Mouse (Mus musculus): ENCODE measurements around the gene Tpo. TPM values are rescaled to one million over a fixed set of nuclear protein-coding genes. Genes with fewer than 3 reads are reported as not detected.

Tpo gene
- total RNA-seq (2021), result not detected

DNA sequence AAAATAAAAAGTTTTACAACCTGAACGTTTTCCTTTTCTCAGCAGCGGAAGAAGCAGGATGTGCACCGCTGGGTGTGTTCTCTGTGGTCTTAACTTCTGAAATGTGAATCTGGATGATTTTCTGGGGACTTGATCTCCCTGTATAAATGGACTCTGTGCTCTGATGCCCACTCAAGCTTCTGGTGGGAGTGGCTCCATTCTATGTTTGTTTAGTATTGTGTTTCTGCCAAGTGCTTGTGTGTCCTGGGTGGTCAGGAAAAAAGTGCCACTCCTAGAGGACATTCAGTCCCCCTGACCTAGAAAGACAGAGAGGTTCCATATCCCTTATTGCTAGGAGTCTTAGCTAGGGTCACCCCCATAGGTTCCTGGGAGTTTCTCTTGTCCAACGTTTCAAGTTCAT is at the start of gene Tpo:
Gene Tpo (minus strand): TSS at position 101 of the 400 bp plus-strand sequence.
- DNase-seq, result no peak

DNA sequence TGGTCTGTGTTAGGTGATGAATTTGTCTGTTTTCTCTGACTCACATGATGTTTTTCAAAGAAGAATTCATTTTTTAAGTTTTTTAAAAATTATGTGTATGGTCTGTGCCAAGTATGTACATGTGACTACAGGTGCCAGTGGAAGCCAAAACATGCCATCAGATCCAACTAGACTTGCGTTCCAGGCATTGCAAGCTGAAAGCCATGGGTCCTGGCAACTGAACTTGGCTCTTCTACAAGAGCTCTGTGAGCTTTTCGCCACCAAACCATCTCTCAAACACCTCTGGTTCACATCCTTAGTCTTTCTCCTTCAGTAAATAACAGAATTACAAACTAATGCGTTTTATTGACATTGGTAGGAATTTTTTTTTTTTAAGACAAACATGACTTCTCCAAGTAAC is 49.3 kb upstream of the Tpo start:
- no peak for DNase-seq

DNA sequence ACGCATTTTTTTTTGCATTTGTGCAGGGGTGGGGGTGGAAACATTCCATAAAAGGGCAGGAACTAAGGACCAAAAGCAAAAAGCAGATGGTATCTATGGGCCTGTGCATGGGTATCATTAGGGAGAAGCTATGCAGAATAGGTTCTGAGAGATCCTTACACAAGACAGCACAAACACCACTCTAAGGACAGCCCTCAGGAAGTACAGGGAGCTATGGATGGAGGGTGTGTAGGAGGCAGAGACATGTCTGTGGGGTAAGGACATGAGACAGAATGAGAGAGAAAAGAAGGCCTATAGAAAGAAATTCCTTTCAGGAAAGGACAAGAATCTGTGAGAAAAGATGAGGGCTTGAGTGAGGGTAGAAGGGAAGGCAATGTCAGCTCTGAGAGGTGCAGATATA is 47.2 kb upstream of the Tpo start:
- DNase-seq, result no peak

DNA sequence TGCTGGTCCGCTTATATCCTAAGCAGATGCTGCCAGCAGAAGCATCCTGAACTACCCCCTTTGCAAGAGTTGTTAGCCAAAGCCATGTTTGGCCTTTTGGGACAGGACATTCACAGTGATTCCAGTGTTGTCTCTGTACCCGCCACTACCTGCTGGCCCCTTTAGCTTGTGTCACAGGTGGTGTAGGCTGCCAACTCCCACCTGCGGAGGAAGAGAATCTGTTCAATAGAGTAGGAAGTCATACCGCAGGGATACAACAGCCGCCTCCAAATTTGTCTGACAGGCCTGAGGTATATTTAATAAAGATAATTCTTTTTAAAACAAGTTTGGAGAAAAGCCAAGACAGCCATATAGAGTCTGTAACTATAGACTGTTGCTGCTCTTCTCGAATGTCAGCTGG is 45.5 kb upstream of the Tpo start:
- no peak for DNase-seq

DNA sequence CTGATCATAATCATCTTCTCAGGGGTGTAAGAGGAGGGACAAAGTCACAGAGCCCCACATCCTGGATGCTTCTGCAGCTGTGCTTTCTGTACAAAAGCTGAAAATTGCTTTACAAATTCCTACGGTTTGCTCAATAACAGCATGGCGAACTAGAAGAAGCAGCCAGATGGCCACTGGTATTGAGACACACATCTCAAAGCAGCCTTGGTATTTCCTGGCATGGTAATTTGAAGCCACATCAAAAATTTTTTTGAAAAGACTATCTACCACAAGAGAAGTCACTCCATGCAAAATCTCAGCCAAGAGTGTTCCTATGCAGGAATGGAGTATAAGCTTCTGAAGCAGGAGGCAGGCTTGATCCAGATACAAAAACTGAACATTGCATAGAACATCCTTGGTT is 45.1 kb upstream of the Tpo start:
- no peak for DNase-seq

DNA sequence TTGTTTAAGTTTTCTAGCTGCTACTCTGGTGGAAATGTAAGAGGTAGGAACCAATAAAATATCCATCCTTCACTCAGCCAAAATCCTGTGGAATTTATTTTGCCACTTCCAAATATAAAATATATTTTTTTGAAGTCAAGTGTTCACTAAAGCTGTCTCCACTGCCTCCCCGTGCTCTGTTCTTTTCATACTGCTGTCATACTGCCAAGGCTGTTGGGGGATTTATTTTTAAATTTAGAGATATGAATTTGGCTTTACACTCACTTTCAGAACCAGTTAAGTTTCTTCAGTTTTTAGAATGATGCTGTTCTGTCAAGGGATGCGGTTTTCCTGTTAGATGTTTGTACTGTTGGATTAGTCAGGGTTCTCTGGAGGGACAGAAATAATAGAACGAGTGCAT is 36.1 kb upstream of the Tpo start:
- peak; percentile 25 for DNase-seq

DNA sequence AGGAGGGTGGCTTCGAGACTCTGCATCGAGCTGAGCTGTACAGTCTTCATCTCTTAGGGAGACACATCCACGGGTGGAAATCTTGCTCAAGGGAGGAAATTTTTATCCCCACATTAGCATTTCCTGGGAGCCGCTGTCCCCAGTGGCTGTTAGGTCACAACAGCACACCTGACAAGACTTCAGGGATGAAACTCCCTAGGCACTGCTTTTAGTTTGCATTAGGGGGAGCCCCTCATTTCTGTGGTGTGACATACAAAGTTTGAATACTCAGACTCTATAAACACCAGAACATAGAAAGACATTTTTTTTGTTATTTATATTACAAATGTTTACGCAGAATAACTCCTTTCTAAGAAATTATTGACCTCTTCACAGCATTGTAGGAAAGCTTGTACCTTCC is 32.1 kb upstream of the Tpo start:
- DNase-seq, result no peak

DNA sequence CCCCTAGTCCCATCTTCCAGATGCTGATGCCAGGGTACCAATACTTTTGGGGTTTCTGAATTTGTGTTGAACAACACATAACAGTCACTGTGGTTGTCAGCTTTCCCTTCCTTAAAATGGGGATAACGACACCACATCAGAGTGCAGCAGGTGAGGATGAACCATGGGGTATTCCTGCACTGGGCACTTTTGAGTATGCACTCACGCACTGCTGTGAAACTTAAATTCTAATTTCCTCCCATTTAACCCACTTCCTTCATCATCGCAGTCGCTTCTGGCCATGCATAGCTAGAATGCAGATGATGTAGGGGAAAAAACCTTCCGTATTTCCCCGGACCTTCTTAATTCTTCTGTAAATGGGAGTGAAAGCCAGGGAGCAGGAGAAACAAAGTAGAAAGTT is 31.6 kb upstream of the Tpo start:
- no peak for DNase-seq

DNA sequence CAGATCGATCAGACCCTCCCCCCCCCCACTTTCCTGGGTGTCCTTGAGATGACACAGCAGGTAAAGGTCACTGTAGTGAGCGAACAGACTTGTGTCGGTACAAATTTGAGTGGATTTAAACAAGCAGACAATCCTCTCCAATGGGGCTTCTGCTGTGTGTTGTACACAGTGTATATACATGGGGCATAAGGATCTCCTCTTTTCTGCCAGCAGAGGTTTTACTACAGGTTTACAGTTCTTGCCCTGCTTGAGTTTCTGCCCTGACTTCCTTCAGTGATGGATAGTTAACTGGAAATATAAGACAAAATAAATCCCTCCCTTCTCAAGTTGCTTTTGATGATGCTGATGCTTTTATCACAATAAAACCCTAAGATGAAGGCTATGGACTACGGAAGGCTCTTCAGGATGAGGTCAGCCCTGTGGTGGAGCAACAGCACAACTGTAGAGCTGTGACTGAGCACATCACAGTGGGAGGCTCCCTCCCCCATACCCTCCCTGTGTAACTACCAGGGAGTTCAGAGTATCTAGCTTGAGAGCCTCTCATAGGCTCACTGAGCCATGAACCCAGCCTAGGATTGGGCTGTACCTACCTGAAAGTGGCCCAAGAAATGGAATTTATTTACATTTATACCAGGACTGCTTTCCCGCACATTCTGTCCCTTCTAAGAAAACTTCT is 29.4 kb upstream of the Tpo start:
- no peak for DNase-seq

DNA sequence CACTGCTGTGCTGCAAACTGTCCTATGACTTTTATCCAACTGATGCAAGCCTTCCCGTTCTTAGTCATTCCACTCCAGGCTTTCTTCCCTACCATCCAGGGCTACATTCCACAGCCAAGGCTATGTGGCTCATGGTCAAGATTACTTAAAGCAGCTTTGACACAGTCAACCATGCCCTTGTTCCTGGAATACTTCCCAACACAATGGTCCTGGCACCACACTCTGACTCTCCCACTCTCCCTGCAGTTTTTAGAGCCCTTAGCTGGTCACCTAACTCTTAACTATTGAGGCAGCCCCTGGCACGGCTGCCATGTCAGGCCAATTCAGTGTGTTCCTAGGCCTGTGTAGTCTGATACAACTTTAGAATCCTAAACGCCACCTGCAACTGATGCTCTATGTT is 28.1 kb upstream of the Tpo start:
- peak; percentile 71 for DNase-seq

DNA sequence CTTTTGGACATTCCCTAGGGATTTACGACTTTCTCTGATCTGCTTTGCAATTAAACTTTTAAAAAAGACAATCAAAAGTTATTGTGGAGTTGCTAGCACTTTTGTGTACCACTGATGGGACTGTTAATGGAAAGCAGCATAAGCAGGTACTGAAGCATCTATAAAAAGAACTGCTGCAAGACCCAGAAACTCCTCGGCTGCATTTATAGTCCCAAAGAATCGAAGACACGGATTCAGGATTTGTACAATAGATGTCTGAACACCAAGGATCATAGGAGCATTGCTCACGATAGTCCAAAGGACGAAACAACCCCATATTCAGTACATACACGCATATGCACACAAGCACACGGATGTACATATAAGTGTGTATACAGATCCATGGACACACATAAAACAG is 27.4 kb upstream of the Tpo start:
- no peak for DNase-seq

DNA sequence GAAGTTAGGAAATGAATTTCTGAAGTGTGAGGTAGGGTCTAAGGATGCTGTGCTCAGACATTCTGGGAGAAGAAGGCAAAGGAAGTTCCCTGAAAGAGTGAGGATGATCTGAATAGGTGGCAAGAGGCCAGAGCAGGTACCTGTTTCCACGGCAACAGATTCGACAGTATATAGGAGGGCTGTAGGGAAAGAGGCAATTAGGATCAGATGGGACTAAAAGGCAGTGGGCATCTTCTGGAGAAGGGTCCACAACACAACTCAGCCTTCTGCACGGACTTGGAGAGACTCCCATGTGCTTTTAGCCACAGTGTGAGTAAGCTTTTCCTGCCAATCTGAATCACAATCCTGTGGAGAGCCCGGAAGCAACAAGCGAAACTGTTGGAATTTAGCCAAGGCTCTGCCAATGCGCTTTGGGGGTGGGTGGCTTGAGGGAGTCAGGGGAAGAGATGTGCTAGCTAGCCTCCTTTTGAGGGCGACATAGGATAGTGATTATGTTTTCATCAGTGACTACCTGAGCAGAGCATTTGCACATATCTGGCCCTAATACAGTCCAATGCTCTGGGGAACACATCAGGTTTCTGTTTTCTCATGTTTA is 21.8 kb upstream of the Tpo start:
- no peak for DNase-seq

DNA sequence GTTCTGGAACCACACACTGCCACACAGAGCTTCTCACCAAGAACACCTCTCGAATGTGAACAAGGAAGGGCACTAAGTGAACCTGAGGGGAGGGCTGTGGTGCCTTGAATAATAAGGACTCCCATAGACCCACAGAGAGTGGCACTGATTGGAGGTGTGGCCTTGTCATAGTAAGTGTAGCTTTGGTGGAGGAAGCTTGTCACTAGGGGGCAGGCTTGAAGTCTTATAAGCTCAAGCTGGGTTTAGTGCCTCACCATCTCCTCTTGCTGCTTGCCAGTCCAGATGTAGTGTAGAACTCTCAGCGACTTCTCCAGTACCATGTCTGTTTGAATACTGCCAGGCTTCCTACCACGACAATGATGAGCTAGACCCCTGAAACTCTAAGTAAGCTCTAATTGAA is 9.7 kb upstream of the Tpo start:
- peak; percentile 58 for DNase-seq

DNA sequence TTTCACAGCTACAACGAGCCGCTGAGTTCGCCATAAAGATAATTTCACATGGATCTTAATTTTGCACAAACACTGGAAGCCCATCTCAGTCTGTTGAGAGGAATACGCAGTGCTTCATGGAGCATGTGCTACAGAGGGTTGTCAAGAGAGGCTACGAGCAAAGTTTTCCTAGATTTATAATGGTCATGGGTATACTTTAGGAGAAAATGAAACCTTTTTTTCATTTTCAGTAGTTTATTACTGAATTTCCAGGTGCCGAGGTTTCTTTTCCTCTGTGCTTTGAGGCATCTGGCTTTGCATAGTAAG is 3.1 kb downstream of the Tpo start:
- no peak for DNase-seq

DNA sequence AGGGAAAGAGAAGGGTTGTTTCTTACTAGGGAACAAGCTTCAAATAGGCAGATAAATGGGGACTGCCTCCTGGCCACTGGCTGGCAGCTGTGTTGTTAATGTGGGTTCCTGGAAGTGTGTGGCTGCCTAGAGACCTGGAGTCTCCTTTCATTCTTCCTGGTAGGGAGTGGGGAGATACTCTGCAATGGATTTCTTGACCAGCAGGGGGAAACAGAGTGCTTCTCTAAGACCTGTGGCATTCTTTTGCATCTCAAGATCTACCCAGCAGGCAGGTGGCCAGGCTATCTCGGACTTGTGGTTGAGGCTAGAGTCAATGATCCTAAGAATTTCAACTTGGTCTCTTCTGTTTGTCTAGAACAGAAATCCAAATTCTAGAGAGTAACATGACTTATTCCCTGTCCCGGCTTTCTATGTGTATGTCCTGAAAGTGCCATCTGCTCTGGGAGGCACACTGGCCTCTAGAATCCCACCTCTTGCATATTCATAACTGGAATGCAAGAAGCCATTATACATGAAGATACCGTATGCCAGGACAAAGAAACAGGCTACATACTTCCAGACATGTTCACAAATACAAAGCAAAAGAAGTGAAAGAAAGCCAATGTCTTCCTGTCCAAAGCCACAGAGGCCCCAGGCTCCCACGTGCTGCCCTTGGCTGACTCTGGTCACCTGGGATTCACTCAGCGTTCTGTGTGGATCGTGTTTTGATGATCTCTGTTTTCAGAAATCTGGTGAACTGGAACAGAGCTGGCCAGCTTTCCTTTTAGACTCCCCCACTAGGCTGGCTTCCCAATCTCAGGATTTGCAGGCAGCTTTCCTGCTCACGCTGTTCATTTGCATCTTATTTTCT is 3.6 kb downstream of the Tpo start:
- peak; percentile 76 for DNase-seq

DNA sequence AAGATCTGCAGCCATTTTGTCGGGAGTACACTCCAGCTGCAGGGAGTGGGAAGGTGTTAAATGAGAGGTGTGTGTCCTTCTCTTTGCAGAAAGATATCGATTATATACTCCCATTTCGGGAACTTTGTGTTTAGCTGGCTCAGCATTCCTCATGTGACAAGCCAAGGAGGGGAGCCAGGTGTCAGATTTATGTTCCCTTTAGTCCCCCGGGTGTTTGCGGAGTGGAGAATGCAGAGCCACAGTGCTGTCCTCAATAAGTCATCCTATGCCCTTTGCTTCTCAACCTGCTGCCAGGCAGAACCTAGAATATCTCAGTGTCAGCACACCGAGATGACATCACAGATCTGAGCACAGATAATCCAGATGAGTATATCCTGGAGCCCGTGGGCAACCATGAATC is 10.1 kb downstream of the Tpo start:
- DNase-seq, result no peak

DNA sequence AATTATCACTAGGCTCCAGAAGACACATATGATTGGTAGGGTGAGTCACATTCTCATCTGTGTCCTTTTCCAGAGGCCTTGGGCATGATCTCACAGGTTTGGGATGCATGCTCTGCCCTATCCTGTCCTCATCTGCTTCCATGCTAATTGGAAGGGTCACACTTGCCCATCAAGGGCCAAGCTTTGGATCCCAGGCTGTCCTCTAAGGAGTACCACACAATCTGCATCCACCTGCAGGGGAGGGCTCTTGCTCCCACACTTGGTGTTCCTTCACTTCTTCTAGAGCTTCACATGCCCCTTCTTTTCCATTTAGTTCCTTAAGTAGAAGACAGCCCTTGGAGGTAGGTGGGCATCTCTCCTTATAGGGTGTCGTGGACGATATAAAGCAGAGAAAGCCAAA is 20.2 kb downstream of the Tpo start:
- no peak for DNase-seq

DNA sequence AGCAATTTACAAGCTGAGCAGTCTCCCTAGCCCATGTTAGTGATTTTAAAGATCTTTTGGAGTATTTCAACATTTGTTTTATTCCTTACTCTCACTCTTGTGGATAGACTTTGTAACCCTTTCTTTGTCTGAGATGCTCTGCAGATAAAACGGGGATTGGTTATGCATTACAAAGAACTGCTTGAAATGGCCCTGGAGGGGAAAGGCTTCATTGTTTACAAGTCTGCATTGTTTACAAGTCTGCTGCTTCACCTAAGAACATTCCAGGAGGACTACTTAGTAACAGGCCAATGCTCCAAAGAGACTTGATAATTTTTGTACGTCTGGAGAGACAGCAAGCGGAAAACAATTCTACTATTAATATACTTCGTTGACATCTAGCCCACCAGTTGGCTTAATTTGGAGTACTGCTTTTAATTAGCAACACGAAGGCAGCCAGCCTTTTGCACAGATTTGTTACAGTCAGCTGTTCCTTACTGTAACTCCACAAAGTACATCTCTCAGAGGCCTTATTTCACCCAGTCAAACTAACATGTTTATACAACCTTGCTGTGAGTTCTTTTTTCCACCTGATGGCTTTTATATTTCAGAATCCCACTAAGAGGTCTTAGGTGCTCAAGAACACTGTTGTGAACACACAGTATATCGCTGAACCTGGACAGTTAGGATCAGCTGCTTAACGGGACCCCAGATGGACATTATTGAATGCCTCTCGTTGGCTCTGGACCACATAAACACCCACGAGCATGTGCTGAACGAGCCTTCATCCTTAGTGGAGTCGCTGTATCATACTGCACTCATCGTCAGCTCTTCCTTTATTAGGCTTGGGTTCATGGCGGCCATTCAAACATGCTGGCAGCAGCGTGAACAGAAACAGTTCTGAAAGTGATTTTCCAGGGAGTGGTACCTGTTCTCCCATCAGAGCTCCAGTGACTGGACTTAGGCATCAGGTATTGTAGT is 22.5 kb downstream of the Tpo start:
- DNase-seq, result no peak

DNA sequence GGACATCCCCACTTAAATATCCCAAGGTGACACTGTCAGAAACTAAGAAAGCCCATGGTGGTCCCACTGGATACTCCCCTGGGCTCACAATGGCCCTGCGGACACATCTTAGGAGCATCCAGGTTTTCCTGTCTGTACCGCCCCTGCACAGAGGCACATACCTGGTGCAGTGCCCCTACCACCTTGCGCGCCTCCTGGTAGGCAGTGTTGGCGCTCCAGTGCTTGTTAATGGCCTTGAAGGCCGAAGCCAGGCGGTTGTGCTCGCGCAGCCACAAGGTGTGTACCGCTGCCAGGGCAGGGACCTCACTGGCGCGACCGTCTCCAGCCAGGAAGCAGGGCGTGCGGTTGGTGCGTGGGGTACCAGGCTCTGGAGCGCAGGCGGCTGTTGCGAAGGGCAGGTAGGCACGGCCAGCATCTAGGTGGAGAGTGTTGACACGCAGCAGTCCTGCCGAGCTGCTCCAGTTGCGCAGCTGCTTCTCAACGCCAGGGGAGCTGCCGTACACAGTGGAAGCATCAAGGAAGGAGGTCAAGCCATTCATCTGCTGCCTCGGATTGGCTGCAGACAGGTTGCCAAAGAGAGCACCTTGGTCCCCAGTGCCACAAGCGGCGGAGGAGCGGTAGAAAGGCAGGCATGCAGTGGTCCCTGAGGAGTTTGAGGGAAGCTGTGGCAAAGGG is 29.4 kb downstream of the Tpo start:
- peak; percentile 21 for DNase-seq

DNA sequence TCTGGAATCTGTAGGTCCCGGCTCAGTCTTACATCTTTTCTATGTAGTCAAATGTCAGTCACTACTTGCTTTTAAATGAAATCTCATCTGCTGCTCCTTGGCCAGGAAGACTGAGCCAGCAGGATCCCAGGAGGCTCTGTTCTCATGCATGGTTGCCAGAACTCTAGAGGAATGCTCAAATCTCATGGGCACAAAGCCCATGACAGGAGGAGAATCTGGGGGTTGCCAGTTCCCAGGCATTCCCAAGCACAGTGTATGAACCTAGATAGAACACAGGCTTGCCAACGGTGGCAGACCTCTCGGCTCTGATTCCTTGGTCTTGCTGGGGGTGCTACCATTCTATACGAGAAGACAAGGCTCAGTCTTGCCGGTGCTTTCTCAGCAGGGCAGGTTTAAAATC is 40.3 kb downstream of the Tpo start:
- DNase-seq, result peak; percentile 38

DNA sequence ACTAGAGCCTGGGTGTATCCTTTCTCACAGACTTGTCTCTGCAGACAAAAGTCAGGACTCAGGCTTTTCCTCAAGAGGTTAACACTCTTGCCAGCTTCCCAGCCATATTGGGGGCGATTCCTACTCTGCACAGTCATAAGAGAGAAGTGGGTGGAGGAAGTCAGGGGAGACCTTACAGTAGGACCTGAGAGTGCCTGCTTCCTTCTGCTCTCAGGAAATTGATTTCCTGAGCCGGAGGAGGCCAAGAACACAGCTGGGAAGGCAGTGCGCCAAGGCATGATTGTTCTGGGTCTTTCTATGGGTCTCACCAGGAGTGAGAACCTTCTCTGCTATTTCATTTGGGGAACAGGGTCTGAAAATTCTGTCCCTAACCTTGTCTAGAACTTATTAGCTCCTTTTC is 48.5 kb downstream of the Tpo start:
- DNase-seq, result peak; percentile 29

DNA sequence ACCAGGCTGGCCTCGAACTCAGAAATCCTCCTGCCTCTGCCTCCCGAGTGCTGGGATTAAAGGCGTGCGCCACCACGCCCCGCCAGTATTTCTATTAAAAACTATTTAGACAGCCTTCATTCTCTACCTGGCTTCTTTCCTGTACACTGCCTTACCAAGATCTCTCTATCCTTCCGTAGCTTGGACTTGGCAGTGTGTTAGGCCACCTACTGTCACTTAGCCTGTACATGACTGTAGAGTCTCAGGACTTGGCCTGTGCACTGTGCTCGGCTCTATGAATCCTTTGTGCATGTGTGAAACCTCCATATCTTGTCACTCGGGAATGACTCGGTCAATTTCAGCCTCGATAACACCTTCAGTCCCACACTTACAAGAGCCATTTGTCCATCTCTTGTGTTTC is 55.4 kb downstream of the Tpo start:
- no peak for DNase-seq

All from heart, postnatal 4 days (tissue).